Mouse (Mus musculus) megakaryocyte, embryonic 14.5 days (primary cell): ENCODE measurements around the gene Opcml. TPM values are rescaled to one million over a fixed set of nuclear protein-coding genes. Genes with fewer than 3 reads are reported as not detected.

Experiments
- H3K27me3 ChIP-seq: replicated peaks from 2 replicates; pipeline ENCODE3; 2012; ENCODE audit warnings: inconsistent platforms
- H3K36me3 ChIP-seq: replicated peaks from 2 replicates; pipeline ENCODE3; 2012; ENCODE audit warnings: low read length, inconsistent platforms, mixed read lengths
- H3K4me1 ChIP-seq: 2 replicates; pipeline ENCODE4 v1.6.1; 2012; ENCODE audit warnings: inconsistent platforms
- H3K4me3 ChIP-seq: replicated peaks from 2 replicates; pipeline ENCODE3; 2012; ENCODE audit warnings: moderate library complexity, mild to moderate bottlenecking, inconsistent platforms
- H3K9me3 ChIP-seq: 2 replicates; pipeline ENCODE4 v1.6.1; 2012; ENCODE audit warnings: inconsistent platforms
- FLI1 ChIP-seq: IDR thresholded peaks from 2 replicates; pipeline ENCODE4 v1.6.1; 2012; ENCODE audit warnings: low read length, inconsistent platforms, mixed read lengths
- GATA1 ChIP-seq: IDR thresholded peaks from 3 replicates; pipeline ENCODE4 v1.6.1; 2012; ENCODE audit warnings: mixed read lengths, low read length, inconsistent platforms, borderline replicate concordance
- polyA plus RNA-seq: library from polyadenylated mRNA; stranded (reverse); fragments of >175 nt; gene quantifications from 2 replicates; pipeline ENCODE4 v1.2.3, GENCODE M21; 2012; ENCODE audit warnings: low replicate concordance; ENCODE audit not compliant: insufficient read depth

The Opcml gene
- polyA plus RNA-seq, 1 experiment, result 0.07 TPM

DNA sequence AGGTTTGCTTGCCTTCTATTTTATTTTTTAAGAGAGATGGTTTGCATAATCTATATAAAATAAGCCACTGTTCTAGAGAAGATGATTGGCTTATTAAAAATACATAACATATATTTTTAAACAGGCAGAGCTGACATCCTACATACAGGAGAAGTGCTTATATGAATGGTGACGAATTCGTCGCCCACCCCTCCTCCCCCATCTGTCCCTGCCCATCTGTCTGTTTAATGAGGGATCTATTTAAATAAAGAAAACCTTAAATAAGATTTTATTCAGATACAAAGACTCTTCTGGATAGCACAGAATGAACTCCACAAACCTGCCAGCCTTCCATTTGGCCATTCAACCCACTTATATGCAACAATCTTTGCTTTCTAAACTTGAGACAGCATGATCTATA lies 872.3 kb downstream of the Opcml start:
- H3K36me3 ChIP-seq, result no peaks in the 10 kb centered on the region
- TF ChIP-seq GATA1 (no peak), FLI1 (no peak)
- H3K4me1 ChIP-seq, result no peaks in the 10 kb centered on the region
- no peak overlapping the region for H3K4me3 ChIP-seq
- no peaks in the 10 kb centered on the region for H3K9me3 ChIP-seq
- no peaks in the 10 kb centered on the region for H3K27me3 ChIP-seq

DNA sequence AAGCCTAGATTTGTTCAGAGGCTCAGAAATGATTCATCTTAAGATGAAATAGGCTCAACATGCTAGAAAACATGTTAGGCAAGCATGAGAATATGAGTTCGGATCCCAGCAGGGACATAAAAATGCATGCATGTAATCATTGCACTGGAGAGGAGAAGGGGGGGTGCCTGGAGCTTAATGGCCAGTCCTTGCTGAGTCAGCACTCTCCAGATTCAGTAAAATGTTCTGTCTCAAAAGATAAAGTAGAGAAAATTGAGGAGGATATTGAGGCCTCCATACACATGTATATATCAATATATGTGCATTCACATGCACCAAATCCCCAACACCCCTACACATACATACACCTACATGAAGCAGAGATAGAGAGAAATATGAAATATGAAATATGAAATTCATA lies 889.7 kb downstream of the Opcml start:
- no peak overlapping the region for H3K4me3 ChIP-seq
- TF ChIP-seq GATA1 (no peak), FLI1 (no peak)

DNA sequence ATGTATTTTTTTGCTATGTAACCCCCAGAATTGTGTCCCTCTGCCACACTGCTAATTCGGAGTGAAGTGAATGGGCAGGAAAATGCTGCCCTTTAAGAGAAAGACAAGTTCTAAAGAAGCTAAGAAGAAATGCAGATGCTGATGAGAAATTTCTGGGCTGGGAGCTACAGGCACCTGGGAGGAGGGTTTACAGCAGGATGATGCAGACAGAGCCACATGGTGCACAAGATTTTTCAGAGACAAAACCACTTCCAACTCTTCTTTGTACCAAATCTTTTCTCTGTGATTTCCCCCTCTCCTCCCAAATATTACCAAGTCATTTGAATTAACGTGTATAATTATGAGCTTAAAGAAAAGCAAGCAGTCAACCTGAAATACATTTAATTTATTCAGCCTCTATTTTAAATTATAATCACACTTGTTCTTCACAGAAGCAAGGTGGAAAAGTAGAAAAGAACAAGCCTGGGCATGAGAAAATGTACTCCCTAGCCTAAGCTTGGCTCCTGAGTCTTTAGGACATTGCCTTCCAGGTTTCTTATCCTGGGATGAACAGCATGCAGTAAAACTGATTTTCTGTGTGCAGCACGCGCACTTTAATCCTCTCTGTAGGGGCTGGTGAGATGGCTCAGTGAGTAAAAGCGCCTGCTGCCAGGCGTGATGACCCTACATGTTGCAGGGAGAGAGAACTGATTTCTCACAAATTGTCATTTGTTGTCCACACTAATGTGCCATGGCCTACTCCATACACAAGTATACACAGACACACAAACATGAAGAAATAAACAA lies 890.9 kb downstream of the Opcml start:
- Histone ChIP-seq H3K27me3 (no peaks in the 10 kb centered on the region), H3K9me3 (no peaks in the 10 kb centered on the region), H3K4me3 (no peak overlapping the region), H3K36me3 (no peaks in the 10 kb centered on the region), H3K4me1 (no peaks in the 10 kb centered on the region)
- no peak for TF ChIP-seq FLI1
- no peak for TF ChIP-seq GATA1

More for the DNA sequence above, 889.7 kb downstream of the Opcml start:
- H3K9me3 ChIP-seq, result no peaks in the 10 kb centered on the region
- no peaks in the 10 kb centered on the region for H3K36me3 ChIP-seq
- no peaks in the 10 kb centered on the region for H3K27me3 ChIP-seq
- no peaks in the 10 kb centered on the region for H3K4me1 ChIP-seq

DNA sequence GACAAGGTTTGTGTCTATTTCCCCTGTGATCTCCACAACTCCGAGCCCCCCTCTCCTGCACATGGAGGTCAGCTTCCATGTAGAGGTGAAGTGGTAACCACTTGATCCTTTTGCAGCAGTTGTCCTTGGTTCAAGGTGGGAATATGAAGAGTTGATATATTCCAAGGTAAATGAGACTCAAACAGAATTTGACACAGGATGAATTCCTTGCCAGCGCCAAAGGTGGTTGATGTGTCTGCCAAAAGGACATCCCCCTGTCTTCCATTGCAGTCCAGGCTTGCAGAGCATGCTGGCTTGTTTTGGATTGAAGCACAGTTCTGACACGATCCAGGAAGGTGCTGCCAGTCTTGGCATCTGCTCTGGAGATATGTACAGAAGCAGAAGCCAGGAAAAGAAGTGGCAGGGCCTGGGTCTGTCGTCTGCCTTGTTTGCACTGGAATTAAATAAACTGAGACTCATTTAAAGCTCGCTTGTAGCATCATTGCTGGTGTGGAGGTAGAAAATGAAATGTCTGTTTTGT lies 893.4 kb downstream of the Opcml start:
- H3K27me3 ChIP-seq, result no peaks in the 10 kb centered on the region
- no peaks in the 10 kb centered on the region for H3K9me3 ChIP-seq
- no peak for TF ChIP-seq GATA1
- TF ChIP-seq FLI1, result no peak
- no peak overlapping the region for H3K4me3 ChIP-seq
- H3K36me3 ChIP-seq, result no peaks in the 10 kb centered on the region
- H3K4me1 ChIP-seq, result no peaks in the 10 kb centered on the region

DNA sequence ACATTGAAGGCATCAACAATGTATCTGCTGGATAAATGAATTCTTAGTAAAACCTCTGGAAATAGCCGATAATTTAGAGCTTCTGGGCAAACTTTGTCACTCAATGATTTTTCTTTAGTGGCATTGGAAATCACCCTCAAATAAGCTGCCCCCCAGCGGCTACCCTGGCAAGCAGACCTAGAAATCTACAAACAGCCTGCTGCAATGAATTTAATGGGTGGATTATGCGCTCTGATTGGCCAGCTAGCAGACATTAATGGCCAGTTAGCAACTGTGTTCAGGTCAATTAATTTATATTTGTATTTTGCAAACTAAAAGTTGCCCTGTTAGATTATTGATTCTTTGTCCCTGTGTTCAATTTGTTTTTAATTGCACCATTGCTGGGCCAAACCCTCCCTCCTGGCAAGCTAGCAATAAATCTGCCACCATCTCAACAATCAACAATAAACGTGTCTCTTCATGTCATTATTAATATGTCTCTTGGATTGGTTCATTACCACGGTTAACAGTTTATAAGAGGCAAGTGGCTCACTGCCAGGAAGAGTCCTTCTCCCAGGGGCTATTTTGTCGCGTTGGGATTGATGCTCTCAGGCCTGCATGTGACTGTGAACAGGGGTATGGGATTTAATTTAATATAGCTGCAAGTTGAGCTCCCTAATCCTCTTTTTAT lies 896.5 kb downstream of the Opcml start:
- Histone ChIP-seq H3K4me1 (no peaks in the 10 kb centered on the region), H3K27me3 (no peaks in the 10 kb centered on the region), H3K4me3 (no peak overlapping the region), H3K36me3 (no peaks in the 10 kb centered on the region), H3K9me3 (no peaks in the 10 kb centered on the region)
- TF ChIP-seq FLI1, result no peak
- TF ChIP-seq GATA1, result no peak

DNA sequence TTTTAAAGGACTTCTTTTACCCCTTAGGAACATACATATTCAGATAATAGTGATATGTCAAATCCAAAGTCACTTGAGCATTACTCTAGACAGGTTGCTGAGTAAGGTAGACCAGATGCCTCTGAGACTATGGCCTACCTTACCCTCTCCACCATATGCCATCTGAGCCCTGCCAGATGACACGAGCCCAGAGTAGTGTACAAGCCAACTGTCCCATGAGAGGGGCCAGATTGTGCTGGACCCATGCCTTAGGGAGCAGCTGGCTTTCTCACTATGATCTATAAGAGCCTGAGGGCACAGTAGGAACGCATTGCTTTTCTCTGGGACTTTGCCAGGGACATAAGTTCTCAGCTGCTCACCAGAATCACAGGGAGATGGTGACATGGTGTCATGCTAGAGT lies 899.6 kb downstream of the Opcml start:
- Histone ChIP-seq H3K36me3 (no peaks in the 10 kb centered on the region), H3K4me1 (no peaks in the 10 kb centered on the region), H3K9me3 (no peaks in the 10 kb centered on the region), H3K27me3 (no peaks in the 10 kb centered on the region), H3K4me3 (no peak overlapping the region)
- TF ChIP-seq GATA1, result no peak
- TF ChIP-seq FLI1, result no peak

DNA sequence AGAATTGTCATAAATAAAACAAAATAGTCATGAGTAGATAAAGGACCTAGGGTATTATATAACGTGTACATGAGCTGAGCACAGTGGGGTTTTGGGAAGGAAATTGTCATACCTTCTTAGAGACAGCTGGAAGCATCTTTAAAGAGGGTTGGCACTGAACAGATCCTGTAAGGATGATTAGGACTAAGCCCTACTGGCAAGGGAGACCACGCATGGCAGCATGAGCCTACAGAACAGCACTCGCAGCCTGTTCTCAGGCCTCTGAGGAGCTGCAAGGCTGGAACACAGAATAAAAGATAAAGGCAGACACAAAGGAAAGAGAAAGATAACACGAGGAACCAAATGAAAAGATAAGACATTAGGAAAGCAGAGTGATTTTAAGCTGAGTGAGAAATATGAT lies 915.2 kb downstream of the Opcml start:
- no peaks in the 10 kb centered on the region for H3K4me1 ChIP-seq
- no peaks in the 10 kb centered on the region for H3K36me3 ChIP-seq
- H3K9me3 ChIP-seq, result no peaks in the 10 kb centered on the region
- H3K4me3 ChIP-seq, result no peak overlapping the region
- TF ChIP-seq FLI1, result no peak
- TF ChIP-seq GATA1, result no peak
- no peaks in the 10 kb centered on the region for H3K27me3 ChIP-seq

DNA sequence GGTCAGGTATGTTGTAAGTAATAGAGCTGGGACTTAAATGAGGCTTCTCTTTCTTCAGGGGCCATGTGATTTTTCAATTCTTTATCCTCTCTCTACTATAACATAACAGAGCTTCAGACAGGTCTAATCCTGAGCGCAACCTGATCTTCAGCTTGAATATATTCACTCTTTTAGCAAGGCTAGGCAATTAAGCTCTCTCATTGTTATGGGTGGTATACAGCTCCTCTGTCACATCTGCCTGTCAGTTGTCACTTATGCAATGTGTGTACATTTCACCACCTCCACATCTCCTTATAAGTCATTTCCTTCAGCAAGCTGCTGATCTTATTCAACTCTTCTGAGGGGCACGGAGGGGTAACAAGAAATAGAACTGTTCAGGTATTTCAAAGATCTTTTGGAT lies 924.0 kb downstream of the Opcml start:
- Histone ChIP-seq H3K9me3 (no peaks in the 10 kb centered on the region), H3K4me1 (no peaks in the 10 kb centered on the region), H3K36me3 (no peaks in the 10 kb centered on the region), H3K4me3 (no peak overlapping the region), H3K27me3 (no peaks in the 10 kb centered on the region)
- TF ChIP-seq FLI1 (no peak), GATA1 (no peak)

DNA sequence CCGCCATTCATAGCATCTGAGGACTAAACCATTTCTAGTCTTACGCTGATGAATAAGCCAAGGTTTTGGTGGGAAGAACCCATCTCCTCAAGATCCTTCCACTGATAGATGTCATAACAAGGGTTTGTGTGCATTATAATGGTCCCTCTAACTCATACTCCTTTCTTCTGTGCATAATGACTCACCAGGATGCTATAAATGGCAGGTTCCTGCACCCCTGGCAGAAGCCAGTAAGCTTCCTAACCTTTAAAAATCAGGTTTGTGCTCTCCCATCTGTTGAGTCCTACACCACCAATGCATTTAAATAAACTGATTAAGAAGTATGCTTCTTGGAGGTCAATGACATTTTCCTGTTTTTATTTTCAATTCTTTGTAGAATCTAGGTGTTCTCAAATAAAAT lies 929.6 kb downstream of the Opcml start:
- H3K4me1 ChIP-seq, result no peaks in the 10 kb centered on the region
- H3K9me3 ChIP-seq, result no peaks in the 10 kb centered on the region
- H3K4me3 ChIP-seq, result no peak overlapping the region
- H3K36me3 ChIP-seq, result no peaks in the 10 kb centered on the region
- no peak for TF ChIP-seq GATA1
- no peak for TF ChIP-seq FLI1
- H3K27me3 ChIP-seq, result no peaks in the 10 kb centered on the region
